Mouse (Mus musculus): ENCODE data around the gene Msi2.

- no peak for TF ChIP-seq POLR2A (IDR thresholded peaks at IDR 0.05; ENCODE audit: extremely low read depth, insufficient read depth, low read length)
- TF ChIP-seq CTCF (IDR thresholded peaks at IDR 0.05; ENCODE audit: low read depth, low read length): no peak
These were observed 181.0 kb downstream of the Msi2 start for GRCm38 (mm10) chr11:88537344-88537743.
